Mouse (Mus musculus) central nervous system, embryonic 11.5 days (tissue): Measurements from ENCODE around the gene Lrrc75b. TPM values are rescaled to one million over a fixed set of nuclear protein-coding genes. Genes with fewer than 3 reads are reported as not detected.

Source experiments
- polyA plus RNA-seq: library from polyadenylated mRNA; depleted of rRNA; stranded (reverse); fragments of >200 nt; gene quantifications from 2 replicates; pipeline ENCODE4 v1.2.3, GENCODE M21; 2012; rRNA removed

Lrrc75b gene
- polyA plus RNA-seq, result 4.1 and 4.3 TPM in 2 replicates

GRCm38 (mm10) chr10:75559676-75560548 lies at the start of gene Lrrc75b:
Gene Lrrc75b, minus strand, starts transcription at chr10:75560330.

GRCm38 (mm10) chr10:75589129-75589528 lies 29.0 kb upstream of the Lrrc75b start, which contains the start of gene Ggt5:
Gene Ggt5, plus strand, starts transcription at chr10:75589340.

GRCm38 (mm10) chr10:75561071-75561654 lies 1.0 kb upstream of the Lrrc75b start, which contains the start of gene Ggt1:
Gene Ggt1, plus strand, starts transcription at chr10:75561604.

GRCm38 (mm10) chr10:75517758-75518143 lies 42.4 kb downstream of the Lrrc75b start, which contains the start of gene Gucd1:
Gene Gucd1, minus strand, starts transcription at chr10:75517972.

GRCm38 (mm10) chr10:75517073-75517757 lies 42.9 kb downstream of the Lrrc75b start, which contains the start of gene Snrpd3:
Gene Snrpd3, plus strand, starts transcription at chr10:75517551.

Other genes with a start within 250 kb of the Lrrc75b start
- gene Adora2a, start 243.5 kb downstream of the Lrrc75b start, polyA plus RNA-seq, result 3.2 and 5.5 TPM in 2 replicates
- 0.16 and 0.44 TPM in 2 replicates for gene Upb1, start 159.2 kb downstream of the Lrrc75b start, polyA plus RNA-seq
- gene Snrpd3, start 42.8 kb downstream of the Lrrc75b start, polyA plus RNA-seq, result 123 and 166 TPM in 2 replicates
- gene Gucd1, start 42.4 kb downstream of the Lrrc75b start, polyA plus RNA-seq, result 25.8 and 33.1 TPM in 2 replicates
- 1.2 and 1.7 TPM in 2 replicates for gene Ggt1, start 1.3 kb upstream of the Lrrc75b start, polyA plus RNA-seq
- gene Ggt5, start 29.0 kb upstream of the Lrrc75b start, polyA plus RNA-seq, result 1.1 and 3.1 TPM in 2 replicates
- 2.1 and 2.8 TPM in 2 replicates for gene Susd2, start 83.7 kb upstream of the Lrrc75b start, polyA plus RNA-seq
- 35.0 and 37.3 TPM in 2 replicates for gene Cabin1, start 204.0 kb upstream of the Lrrc75b start, polyA plus RNA-seq
- gene Ddt, start 213.1 kb upstream of the Lrrc75b start, polyA plus RNA-seq, result 54.7 and 59.6 TPM in 2 replicates
- not detected in 2 replicates for gene Gm20441, start 220.6 kb upstream of the Lrrc75b start, polyA plus RNA-seq
- 1.3 and 2.3 TPM in 2 replicates for gene Gstt3, start 221.1 kb upstream of the Lrrc75b start, polyA plus RNA-seq
- gene Gstt1, start 238.3 kb upstream of the Lrrc75b start, polyA plus RNA-seq, result 6.6 and 8.6 TPM in 2 replicates